Comparison of ENCODE assay signal across 8 mouse cellular contexts in genomic region chr5:116886181-116887136, GRCm38 (mm10).
DNase-seq lines count a peak whose midpoint lies in the region; ATAC-seq and TF ChIP-seq lines count a peak whose summit lies in the region.

No protein-coding gene starts in this region.

- no peaks in the 10 kb centered on the region for H3K27me3 ChIP-seq in hindbrain, postnatal 0 days (ENCODE audit: insufficient read depth, low read length)
- no peaks in the 10 kb centered on the region for H3K27me3 ChIP-seq in neural tube, embryonic 15.5 days (replicated peaks)

- H3K9ac ChIP-seq in hindbrain, postnatal 0 days (replicated peaks; ENCODE audit: low read length) = no peak overlapping the region
- H3K9ac ChIP-seq in neural tube, embryonic 15.5 days (replicated peaks) = no peak overlapping the region

- no peaks in the 10 kb centered on the region for H3K36me3 ChIP-seq in hindbrain, postnatal 0 days (ENCODE audit: insufficient read depth, low read length)
- H3K36me3 ChIP-seq in neural tube, embryonic 15.5 days = no peaks in the 10 kb centered on the region

- ATAC-seq in hindbrain, postnatal 0 days = peak; percentile 86
- ATAC-seq in neural tube, embryonic 15.5 days (ENCODE audit: low FRiP score) = no peak

- H3K9me3 ChIP-seq in hindbrain, postnatal 0 days (ENCODE audit: low read length) = no peaks in the 10 kb centered on the region
- H3K9me3 ChIP-seq in neural tube, embryonic 15.5 days (replicated peaks) = no peaks in the 10 kb centered on the region

- H3K27ac ChIP-seq in gastrocnemius, adult 2 months = no peak overlapping the region
- peak overlapping the region; percentile 45; the same call in 1 of the 2 replicates for H3K27ac ChIP-seq in hindbrain, postnatal 0 days
- peak overlapping the region; percentile 45; the same call in 1 of the 2 replicates for H3K27ac ChIP-seq in neural tube, embryonic 15.5 days (replicated peaks)

- TF ChIP-seq CTCF in gastrocnemius, adult 2 months (IDR thresholded peaks at IDR 0.05) = no peak
- TF ChIP-seq CTCF in hindbrain, postnatal 0 days (IDR thresholded peaks at IDR 0.05; ENCODE audit: low read depth) = no peak

- H3K4me1 ChIP-seq in hindbrain, postnatal 0 days (ENCODE audit: insufficient read depth, low read length) = peaks cover 8% of the 10 kb centered on the region; the same call in 1 of the 2 replicates
- peaks cover 22% of the 10 kb centered on the region for H3K4me1 ChIP-seq in neural tube, embryonic 15.5 days

- 27% methylated on average over 23 of the region's 23 CpGs for WGBS in hindbrain, postnatal 0 days
- 40% methylated on average over 23 of the region's 23 CpGs for WGBS in neural tube, embryonic 15.5 days

- no peak overlapping the region for H3K4me3 ChIP-seq in gastrocnemius, adult 2 months
- H3K4me3 ChIP-seq in hindbrain, postnatal 0 days (ENCODE audit: low read length) = no peak overlapping the region
- H3K4me3 ChIP-seq in neural tube, embryonic 15.5 days (replicated peaks) = no peak overlapping the region

- H3K4me2 ChIP-seq in hindbrain, postnatal 0 days (ENCODE audit: low read depth, low read length) = peak overlapping the region; percentile 21
- H3K4me2 ChIP-seq in neural tube, embryonic 15.5 days = no peak overlapping the region

- intact Hi-C loops in gastrocnemius, adult 2 months (cut with DNase I) = no loop called here

- DNase-seq in gastrocnemius, adult 2 months = peak; percentile 20
- DNase-seq in gastrocnemius, adult 18-20 months (ENCODE audit: low spot score) = no peak
- peak; percentile 40 for DNase-seq in MN1 (ENCODE audit: low spot score)
- DNase-seq in cerebellum, postnatal 25 days = peak; percentile 56 to 68
- DNase-seq in hindbrain, postnatal 0 days (ENCODE audit: low spot score) = peak; percentile 87
- DNase-seq in frontal cortex, adult 2 months (ENCODE audit: extremely low spot score in 1 of 2, low spot score in 1 of 2) = no peak
- DNase-seq in left cerebral cortex, adult 8-10 months (ENCODE audit: low spot score in 2 of 2) = no peak

Comparison
In these comparisons a context has a peak if more than half of its experiments do, and no peak if none do; other contexts are left out.
1. DNase-seq: peak in gastrocnemius, adult 2 months (single experiment), MN1 (single experiment), cerebellum, postnatal 25 days (2 of 2) and hindbrain, postnatal 0 days (single experiment); none in gastrocnemius, adult 18-20 months (single experiment), frontal cortex, adult 2 months (0 of 2) and left cerebral cortex, adult 8-10 months (0 of 2).